Mouse (Mus musculus): ENCODE results near the gene Klhdc3.

The Klhdc3 gene

GRCm38 (mm10) chr17:46680760-46681373 lies at the start of gene Klhdc3:
Gene Klhdc3, minus strand, starts transcription at chr17:46680914.
- peak; percentile 99 for DNase-seq (ENCODE audit: low read depth, low spot score)

- DNase-seq (ENCODE audit: low read depth, low spot score): peak; percentile 62
These were observed 48.2 kb upstream of the Klhdc3 start, which contains the start of gene Gnmt for GRCm38 (mm10) chr17:46728904-46729318. Gene Gnmt, minus strand, starts transcription at chr17:46729168.

- peak; percentile 48 for DNase-seq (ENCODE audit: low read depth, low spot score)
These were observed 47.8 kb upstream of the Klhdc3 start for GRCm38 (mm10) chr17:46728496-46728895.

GRCm38 (mm10) chr17:46728021-46728420 lies 47.3 kb upstream of the Klhdc3 start:
- peak; percentile 89 for DNase-seq (ENCODE audit: low read depth, low spot score)

GRCm38 (mm10) chr17:46727271-46727670 lies 46.6 kb upstream of the Klhdc3 start:
- DNase-seq (ENCODE audit: low read depth, low spot score): no peak

- no peak for DNase-seq (ENCODE audit: low read depth, low spot score)
These were observed 45.3 kb upstream of the Klhdc3 start for GRCm38 (mm10) chr17:46725731-46726645.

GRCm38 (mm10) chr17:46725273-46725672 lies 44.6 kb upstream of the Klhdc3 start:
- DNase-seq (ENCODE audit: low read depth, low spot score): peak; percentile 87

GRCm38 (mm10) chr17:46724477-46725084 lies 43.9 kb upstream of the Klhdc3 start:
- DNase-seq (ENCODE audit: low read depth, low spot score): no peak

- DNase-seq (ENCODE audit: low read depth, low spot score): no peak
These were observed 40.4 kb upstream of the Klhdc3 start for GRCm38 (mm10) chr17:46721077-46721476.

- DNase-seq (ENCODE audit: low read depth, low spot score): peak; percentile 84
These were observed 34.2 kb upstream of the Klhdc3 start for GRCm38 (mm10) chr17:46714756-46715481.

GRCm38 (mm10) chr17:46713849-46714248 lies 33.1 kb upstream of the Klhdc3 start:
- no peak for DNase-seq (ENCODE audit: low read depth, low spot score)

GRCm38 (mm10) chr17:46712442-46712841 lies 31.7 kb upstream of the Klhdc3 start:
- DNase-seq (ENCODE audit: low read depth, low spot score): no peak

GRCm38 (mm10) chr17:46711612-46712271 lies 31.0 kb upstream of the Klhdc3 start:
- DNase-seq (ENCODE audit: low read depth, low spot score): peak; percentile 46

GRCm38 (mm10) chr17:46710959-46711597 lies 30.4 kb upstream of the Klhdc3 start, which contains the start of gene Pex6:
Gene Pex6, plus strand, starts transcription at chr17:46711463.
- peak; percentile 97 for DNase-seq (ENCODE audit: low read depth, low spot score)

GRCm38 (mm10) chr17:46706375-46707089 lies 25.8 kb upstream of the Klhdc3 start:
- no peak for DNase-seq (ENCODE audit: low read depth, low spot score)

GRCm38 (mm10) chr17:46704887-46705835 lies 24.4 kb upstream of the Klhdc3 start, which contains the start of gene Ppp2r5d:
Gene Ppp2r5d, minus strand, starts transcription at chr17:46705111.
- DNase-seq (ENCODE audit: low read depth, low spot score): peak; percentile 99

GRCm38 (mm10) chr17:46703971-46704886 lies 23.5 kb upstream of the Klhdc3 start:
- DNase-seq (ENCODE audit: low read depth, low spot score): peak; percentile 56

Data from ZHBTc4 (cell line).